Mouse (Mus musculus): ENCODE measurements around the gene Proser3.

- TF ChIP-seq CTCF (IDR thresholded peaks at IDR 0.05; ENCODE audit: low read depth) (no peak), EP300 (IDR thresholded peaks at IDR 0.05; ENCODE audit: low read depth) (no peak)
Measured at GRCm38 (mm10) chr7:30593579-30594509, 41.7 kb upstream of the Proser3 start.

Measured in heart, postnatal 0 days (tissue).